Mouse (Mus musculus): ENCODE data around the gene Klf5.

DNA sequence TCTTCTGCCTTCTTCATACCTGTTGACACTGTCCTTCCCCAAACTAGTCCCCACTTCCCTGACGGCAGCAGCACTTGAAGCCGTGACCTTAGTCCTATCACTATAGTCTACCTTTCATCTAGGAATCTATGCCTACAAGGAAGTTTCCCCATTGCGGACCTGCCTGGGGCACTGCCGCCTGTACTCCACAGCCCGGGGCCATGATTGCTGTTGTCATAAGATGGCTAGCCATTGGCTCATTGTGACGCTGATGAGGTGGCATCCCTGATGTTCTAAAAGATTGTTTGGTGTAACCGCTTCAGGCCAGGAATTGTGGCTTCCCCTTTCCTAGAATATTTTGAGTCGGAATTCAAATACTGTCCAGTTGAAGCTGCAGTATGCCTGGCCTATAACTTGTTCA lies 4.1 kb upstream of the Klf5 start:
- TF ChIP-seq EP300 (IDR thresholded peaks at IDR 0.05; ENCODE audit: insufficient read depth, low read depth, low read length) (no peak), POLR2A (IDR thresholded peaks at IDR 0.05; ENCODE audit: insufficient read depth, low read depth, low read length) (no peak), CTCF (IDR thresholded peaks at IDR 0.05) (no peak)
